Mouse (Mus musculus) thymus, adult 2 months (tissue): ENCODE measurements around the gene Fbp1.

ENCODE experiments used
- CTCF ChIP-seq: fragments of 200-500 bp; IDR thresholded peaks from 2 replicates; pipeline ENCODE4 v1.5.1; 2012; ENCODE audit warnings: mild to moderate bottlenecking, control low read depth, low read length, moderate library complexity, borderline replicate concordance; ENCODE audit not compliant: control insufficient read depth, poor library complexity, insufficient read depth; ENCODE audit errors: extremely low read depth
- POLR2A ChIP-seq: fragments of 200-500 bp; IDR thresholded peaks from 2 replicates; pipeline ENCODE4 v1.6.1; 2012; ENCODE audit warnings: mild to moderate bottlenecking, low read length, control low read depth, moderate library complexity; ENCODE audit not compliant: control insufficient read depth, poor library complexity, insufficient read depth; ENCODE audit errors: extremely low read depth

GRCm38 (mm10) chr13:62910206-62910605, 22.1 kb upstream of the Fbp1 start:
- TF ChIP-seq CTCF, result no peak
- no peak for TF ChIP-seq POLR2A
